ENCODE assay signal across 10 mouse cellular contexts in genomic region chr4:12506851-12507551, GRCm38 (mm10).
DNase-seq lines count a peak whose midpoint lies in the region; ATAC-seq and TF ChIP-seq lines count a peak whose summit lies in the region.
"Had no signal": no experiment of that assay in that cellular context is flagged by ENCODE, and none has a peak within 500 bp of the region (broad histone marks: within the 10 kb centered on the region; RNA-seq: fewer than 3 reads in every experiment).

No protein-coding gene starts in this region.

- no peaks in the 10 kb centered on the region for H3K36me3 ChIP-seq in heart, embryonic 14.5 days (ENCODE audit: control insufficient read depth, insufficient read depth, low read length)
- H3K36me3 ChIP-seq in intestine, postnatal 0 days (ENCODE audit: control insufficient read depth, insufficient read depth), result no peaks in the 10 kb centered on the region
- no peaks in the 10 kb centered on the region for H3K36me3 ChIP-seq in stomach, postnatal 0 days (ENCODE audit: control insufficient read depth, insufficient read depth, low read length)
- H3K36me3 ChIP-seq: liver, embryonic 12.5 days had no signal

- H3K9ac ChIP-seq in heart, embryonic 14.5 days (ENCODE audit: low read length), result no peak overlapping the region
- H3K9ac ChIP-seq in intestine, postnatal 0 days (ENCODE audit: low read depth, low read length), result no peak overlapping the region
- H3K9ac ChIP-seq in stomach, postnatal 0 days (ENCODE audit: low read length), result no peak overlapping the region
- H3K9ac ChIP-seq: liver, embryonic 12.5 days had no signal

- TF ChIP-seq CTCF in intestine, postnatal 0 days (IDR thresholded peaks at IDR 0.05; ENCODE audit: low read depth), result peak; percentile 38
- peak; percentile 41 for TF ChIP-seq CTCF in stomach, postnatal 0 days (IDR thresholded peaks at IDR 0.05; ENCODE audit: low read depth)

- no peak for DNase-seq in heart, postnatal 14 days
- peak; percentile 15 for DNase-seq in right cerebral cortex, postnatal 14 days
- no peak for DNase-seq in right cerebral cortex, postnatal 36 days (ENCODE audit: low spot score in 2 of 2)
- DNase-seq in stomach, postnatal 0 days (ENCODE audit: low spot score), result no peak
- DNase-seq in natural killer cell, adult 2 months (ENCODE audit: low spot score in 2 of 2), result no peak
- DNase-seq in layer of hippocampus, adult 18-20 months (ENCODE audit: low spot score in 2 of 2), result no peak
- DNase-seq: kidney, adult 8-10 months had no signal

- H3K27me3 ChIP-seq in heart, embryonic 14.5 days (ENCODE audit: control insufficient read depth, insufficient read depth, low read length), result no peaks in the 10 kb centered on the region
- H3K27me3 ChIP-seq in intestine, postnatal 0 days (replicated peaks; ENCODE audit: control insufficient read depth, insufficient read depth, low read length), result no peaks in the 10 kb centered on the region
- no peaks in the 10 kb centered on the region for H3K27me3 ChIP-seq in stomach, postnatal 0 days (ENCODE audit: control insufficient read depth, insufficient read depth, low read length)
- H3K27me3 ChIP-seq: liver, embryonic 12.5 days had no signal

- peak overlapping the region; percentile 17 for H3K4me2 ChIP-seq in heart, embryonic 14.5 days (ENCODE audit: low read length)
- no peak overlapping the region for H3K4me2 ChIP-seq in intestine, postnatal 0 days (replicated peaks; ENCODE audit: low read depth)
- no peak overlapping the region for H3K4me2 ChIP-seq in stomach, postnatal 0 days (replicated peaks; ENCODE audit: low read depth)
- H3K4me2 ChIP-seq: liver, embryonic 12.5 days had no signal

- ATAC-seq in heart, embryonic 14.5 days (ENCODE audit: insufficient number of reproducible peaks, insufficient read depth, low FRiP score, low read depth), result peak; percentile 66
- no peak for ATAC-seq in intestine, postnatal 0 days
- no peak for ATAC-seq in stomach, postnatal 0 days (ENCODE audit: low FRiP score, low TSS enrichment)
- ATAC-seq: liver, embryonic 12.5 days had no signal

- H3K27ac ChIP-seq in heart, embryonic 14.5 days (replicated peaks in 1 of 2; ENCODE audit: control insufficient read depth in 1 of 2, insufficient read depth in 1 of 2, low read depth in 2 of 2, low read length in 2 of 2), result peak overlapping the region; percentile 11 to 45; a peak in 3 of 4 replicates
- H3K27ac ChIP-seq in intestine, postnatal 0 days (ENCODE audit: low read depth, low read length), result no peak overlapping the region
- H3K27ac ChIP-seq in stomach, postnatal 0 days (replicated peaks), result no peak overlapping the region
- H3K27ac ChIP-seq: liver, embryonic 12.5 days had no signal

- intact Hi-C loops in heart, postnatal 14 days (cut with DNase I), result no loop called here

- no peak overlapping the region for H3K4me3 ChIP-seq in heart, embryonic 14.5 days (ENCODE audit: control insufficient read depth in 1 of 2, insufficient read depth in 1 of 2, low read depth in 1 of 2, low read length in 2 of 2)
- no peak overlapping the region for H3K4me3 ChIP-seq in intestine, postnatal 0 days (ENCODE audit: low read depth, low read length)
- H3K4me3 ChIP-seq in stomach, postnatal 0 days (ENCODE audit: low read depth, low read length), result no peak overlapping the region
- H3K4me3 ChIP-seq: liver, embryonic 12.5 days had no signal

- 23% methylated on average over 8 of the region's 8 CpGs for WGBS in heart, embryonic 14.5 days
- WGBS in intestine, postnatal 0 days, result 29% methylated on average over 8 of the region's 8 CpGs
- 26% methylated on average over 8 of the region's 8 CpGs for WGBS in stomach, postnatal 0 days

- TF ChIP-seq EP300 in stomach, postnatal 0 days (optimal IDR thresholded peaks at IDR 0.05), result no peak

- no peaks in the 10 kb centered on the region for H3K9me3 ChIP-seq in heart, embryonic 14.5 days (ENCODE audit: control insufficient read depth, low read length)
- no peaks in the 10 kb centered on the region for H3K9me3 ChIP-seq in intestine, postnatal 0 days (ENCODE audit: control insufficient read depth)
- no peaks in the 10 kb centered on the region for H3K9me3 ChIP-seq in stomach, postnatal 0 days (ENCODE audit: control insufficient read depth, low read length)
- H3K9me3 ChIP-seq: liver, embryonic 12.5 days had no signal

- peaks cover 4 to 16% of the 10 kb centered on the region in 2 experiments for H3K4me1 ChIP-seq in heart, embryonic 14.5 days (ENCODE audit: control insufficient read depth in 2 of 2, insufficient read depth in 2 of 2, low read length in 2 of 2)
- no peaks in the 10 kb centered on the region for H3K4me1 ChIP-seq in intestine, postnatal 0 days (replicated peaks; ENCODE audit: control insufficient read depth, insufficient read depth, low read length)
- H3K4me1 ChIP-seq in stomach, postnatal 0 days (replicated peaks; ENCODE audit: control insufficient read depth, insufficient read depth), result no peaks in the 10 kb centered on the region
- H3K4me1 ChIP-seq: liver, embryonic 12.5 days had no signal

Comparison
In these comparisons a context has a peak if more than half of its experiments do, and no peak if none do; other contexts are left out.
1. H3K27ac ChIP-seq: peak in heart, embryonic 14.5 days (2 of 2); none in intestine, postnatal 0 days (single experiment) and stomach, postnatal 0 days (single experiment).